Mouse (Mus musculus): ENCODE data around the gene Btk.
"Not testable (repeated sequence)": the region's sequence is repeated elsewhere in the genome, so short reads cannot be mapped to it uniquely, and the experiment has no call there.

Btk gene

GRCm38 (mm10) chrX:134539795-134540194 lies 43.6 kb downstream of the Btk start:
- Histone ChIP-seq H3K36me3 (ENCODE audit: insufficient read depth, low read length) (peaks cover 31% of the 10 kb centered on the region), H3K4me3 (replicated peaks; ENCODE audit: low read length) (peak overlapping the region; percentile 82)
- not testable (repeated sequence) for H3K4me1 ChIP-seq (replicated peaks; ENCODE audit: low read depth, low read length); H3K9me3 ChIP-seq (ENCODE audit: low read length); H3K27me3 ChIP-seq (ENCODE audit: insufficient read depth, low read length)
- 0 out of 2 replicates have a peak, but pooled peaks have one; percentile 22 for TF ChIP-seq CTCF (conservative IDR thresholded peaks at IDR 0.05; ENCODE audit: low read length)

GRCm38 (mm10) chrX:134533346-134533745 lies 50.0 kb downstream of the Btk start:
- TF ChIP-seq POU5F1 (IDR thresholded peaks at IDR 0.05; ENCODE audit: borderline replicate concordance, low read length) (no peak), NANOG (IDR thresholded peaks at IDR 0.05; ENCODE audit: borderline replicate concordance, low read length) (no peak), CTCF (conservative IDR thresholded peaks at IDR 0.05; ENCODE audit: low read length) (no peak)
- Histone ChIP-seq H3K9me3 (ENCODE audit: low read length) (no peaks in the 10 kb centered on the region), H3K27me3 (ENCODE audit: insufficient read depth, low read length) (no peaks in the 10 kb centered on the region), H3K4me3 (replicated peaks; ENCODE audit: low read length) (no peak overlapping the region), H3K36me3 (ENCODE audit: insufficient read depth, low read length) (peaks cover 24% of the 10 kb centered on the region), H3K4me1 (replicated peaks; ENCODE audit: low read depth, low read length) (peaks cover 6% of the 10 kb centered on the region)

- Histone ChIP-seq H3K36me3 (ENCODE audit: insufficient read depth, low read length) (no peaks in the 10 kb centered on the region), H3K27me3 (ENCODE audit: insufficient read depth, low read length) (no peaks in the 10 kb centered on the region), H3K4me3 (replicated peaks; ENCODE audit: low read length) (no peak overlapping the region), H3K9me3 (ENCODE audit: low read length) (no peaks in the 10 kb centered on the region), H3K4me1 (replicated peaks; ENCODE audit: low read depth, low read length) (no peaks in the 10 kb centered on the region)
- no peak for TF ChIP-seq CTCF (conservative IDR thresholded peaks at IDR 0.05; ENCODE audit: low read length)
- TF ChIP-seq NANOG (IDR thresholded peaks at IDR 0.05; ENCODE audit: borderline replicate concordance, low read length): no peak
- TF ChIP-seq POU5F1 (IDR thresholded peaks at IDR 0.05; ENCODE audit: borderline replicate concordance, low read length): no peak
These were observed 58.1 kb downstream of the Btk start for GRCm38 (mm10) chrX:134525260-134525659.

- Histone ChIP-seq H3K9me3 (ENCODE audit: low read length) (no peaks in the 10 kb centered on the region), H3K4me1 (replicated peaks; ENCODE audit: low read depth, low read length) (no peaks in the 10 kb centered on the region), H3K27me3 (ENCODE audit: insufficient read depth, low read length) (no peaks in the 10 kb centered on the region), H3K36me3 (ENCODE audit: insufficient read depth, low read length) (no peaks in the 10 kb centered on the region), H3K4me3 (replicated peaks; ENCODE audit: low read length) (no peak overlapping the region)
- TF ChIP-seq NANOG (IDR thresholded peaks at IDR 0.05; ENCODE audit: borderline replicate concordance, low read length): no peak
- TF ChIP-seq POU5F1 (IDR thresholded peaks at IDR 0.05; ENCODE audit: borderline replicate concordance, low read length): no peak
- TF ChIP-seq CTCF (conservative IDR thresholded peaks at IDR 0.05; ENCODE audit: low read length): no peak
These were observed 59.6 kb downstream of the Btk start for GRCm38 (mm10) chrX:134523772-134524171.

- H3K4me3 ChIP-seq (replicated peaks; ENCODE audit: low read length): no peak overlapping the region
- H3K27me3 ChIP-seq (ENCODE audit: insufficient read depth, low read length): no peaks in the 10 kb centered on the region
- no peaks in the 10 kb centered on the region for H3K4me1 ChIP-seq (replicated peaks; ENCODE audit: low read depth, low read length)
- no peaks in the 10 kb centered on the region for H3K9me3 ChIP-seq (ENCODE audit: low read length)
- TF ChIP-seq POU5F1 (IDR thresholded peaks at IDR 0.05; ENCODE audit: borderline replicate concordance, low read length) (no peak), CTCF (conservative IDR thresholded peaks at IDR 0.05; ENCODE audit: low read length) (peak; percentile 32)
- no peaks in the 10 kb centered on the region for H3K36me3 ChIP-seq (ENCODE audit: insufficient read depth, low read length)
These were observed 73.9 kb downstream of the Btk start for GRCm38 (mm10) chrX:134509473-134509872.

GRCm38 (mm10) chrX:134507977-134508376 lies 75.4 kb downstream of the Btk start:
- no peak for TF ChIP-seq POU5F1 (IDR thresholded peaks at IDR 0.05; ENCODE audit: borderline replicate concordance, low read length)
- TF ChIP-seq CTCF (conservative IDR thresholded peaks at IDR 0.05; ENCODE audit: low read length): peak; percentile 25; the same call in 1 of the 2 replicates
- TF ChIP-seq NANOG (IDR thresholded peaks at IDR 0.05; ENCODE audit: borderline replicate concordance, low read length): no peak
- Histone ChIP-seq H3K4me3 (replicated peaks; ENCODE audit: low read length) (no peak overlapping the region), H3K27me3 (ENCODE audit: insufficient read depth, low read length) (no peaks in the 10 kb centered on the region), H3K36me3 (ENCODE audit: insufficient read depth, low read length) (no peaks in the 10 kb centered on the region), H3K4me1 (replicated peaks; ENCODE audit: low read depth, low read length) (no peaks in the 10 kb centered on the region), H3K9me3 (ENCODE audit: low read length) (no peaks in the 10 kb centered on the region)

- Histone ChIP-seq H3K9me3 (ENCODE audit: low read length) (no peaks in the 10 kb centered on the region), H3K4me1 (replicated peaks; ENCODE audit: low read depth, low read length) (no peaks in the 10 kb centered on the region), H3K4me3 (replicated peaks; ENCODE audit: low read length) (no peak overlapping the region), H3K27me3 (ENCODE audit: insufficient read depth, low read length) (no peaks in the 10 kb centered on the region), H3K36me3 (ENCODE audit: insufficient read depth, low read length) (no peaks in the 10 kb centered on the region)
- no peak for TF ChIP-seq POU5F1 (IDR thresholded peaks at IDR 0.05; ENCODE audit: borderline replicate concordance, low read length)
- TF ChIP-seq NANOG (IDR thresholded peaks at IDR 0.05; ENCODE audit: borderline replicate concordance, low read length): no peak
- no peak for TF ChIP-seq CTCF (conservative IDR thresholded peaks at IDR 0.05; ENCODE audit: low read length)
These were observed 82.7 kb downstream of the Btk start for GRCm38 (mm10) chrX:134500651-134501050.

Data from E14TG2a.4 (cell line).